Mouse (Mus musculus): ENCODE results near the gene Eif4g3. TPM values are rescaled to one million over a fixed set of nuclear protein-coding genes. Genes with fewer than 3 reads are reported as not detected.

The Eif4g3 gene
- polyA plus RNA-seq, 1 experiment, result 72.1 TPM

DNA sequence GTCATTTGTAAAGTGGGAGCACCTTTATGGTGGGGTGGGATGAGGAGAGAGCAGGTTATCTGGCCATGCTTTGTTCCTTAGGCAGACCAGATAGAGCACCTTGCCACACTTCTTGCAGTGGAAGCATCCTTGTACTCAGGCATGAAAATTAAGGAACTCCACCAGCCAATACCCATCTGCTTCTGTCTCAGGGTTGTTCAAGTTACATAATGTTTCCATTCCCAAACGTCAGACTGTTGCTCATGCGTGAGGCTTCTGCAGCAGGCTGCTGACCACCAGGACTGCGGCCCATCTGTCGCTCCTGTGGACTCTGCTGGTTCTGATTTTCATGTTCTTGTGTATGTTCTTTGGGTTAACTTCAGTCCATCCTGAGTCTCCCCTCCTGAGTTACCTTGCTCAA lies 187.9 kb downstream of the Eif4g3 start:
- H3K36me3 ChIP-seq (ENCODE audit: control insufficient read depth, insufficient read depth, low read length), result peaks cover 62% of the 10 kb centered on the region
- H3K27me3 ChIP-seq (ENCODE audit: control insufficient read depth, insufficient read depth, low read length), result no peaks in the 10 kb centered on the region
- no peak overlapping the region for H3K27ac ChIP-seq (ENCODE audit: control insufficient read depth, insufficient read depth, low read length)
- H3K4me3 ChIP-seq (ENCODE audit: control insufficient read depth, insufficient read depth, low read length), result no peak overlapping the region
- no peaks in the 10 kb centered on the region for H3K4me1 ChIP-seq (replicated peaks; ENCODE audit: control insufficient read depth, insufficient read depth, low read length)
- TF ChIP-seq CTCF (IDR thresholded peaks at IDR 0.05; ENCODE audit: borderline replicate concordance, control insufficient read depth, extremely low read depth, insufficient read depth, low read length, poor library complexity) (no peak), POLR2A (IDR thresholded peaks at IDR 0.05; ENCODE audit: control insufficient read depth, extremely low read depth, insufficient read depth, low read length, poor library complexity) (no peak)
- DNase-seq, result no peak
- 95% methylated on average over 4 of the region's 4 CpGs for WGBS

- Histone ChIP-seq H3K27me3 (ENCODE audit: control insufficient read depth, insufficient read depth, low read length) (no peaks in the 10 kb centered on the region), H3K27ac (ENCODE audit: control insufficient read depth, insufficient read depth, low read length) (no peak overlapping the region), H3K4me1 (replicated peaks; ENCODE audit: control insufficient read depth, insufficient read depth, low read length) (no peaks in the 10 kb centered on the region), H3K4me3 (ENCODE audit: control insufficient read depth, insufficient read depth, low read length) (no peak overlapping the region), H3K36me3 (ENCODE audit: control insufficient read depth, insufficient read depth, low read length) (peaks cover 53% of the 10 kb centered on the region)
- 96% methylated on average over 5 of the region's 5 CpGs for WGBS
- no peak for DNase-seq
- TF ChIP-seq POLR2A (IDR thresholded peaks at IDR 0.05; ENCODE audit: control insufficient read depth, extremely low read depth, insufficient read depth, low read length, poor library complexity) (no peak), CTCF (IDR thresholded peaks at IDR 0.05; ENCODE audit: borderline replicate concordance, control insufficient read depth, extremely low read depth, insufficient read depth, low read length, poor library complexity) (no peak)
Observed at GRCm38 (mm10) chr4:138184056-138184455, 191.2 kb downstream of the Eif4g3 start.

GRCm38 (mm10) chr4:138184573-138184981 lies 191.8 kb downstream of the Eif4g3 start:
- no peak for DNase-seq
- 74% methylated on average over 5 of the region's 5 CpGs for WGBS
- H3K4me1 ChIP-seq (replicated peaks; ENCODE audit: control insufficient read depth, insufficient read depth, low read length), result no peaks in the 10 kb centered on the region
- no peak for TF ChIP-seq POLR2A (IDR thresholded peaks at IDR 0.05; ENCODE audit: control insufficient read depth, extremely low read depth, insufficient read depth, low read length, poor library complexity)
- no peak for TF ChIP-seq CTCF (IDR thresholded peaks at IDR 0.05; ENCODE audit: borderline replicate concordance, control insufficient read depth, extremely low read depth, insufficient read depth, low read length, poor library complexity)
- H3K27me3 ChIP-seq (ENCODE audit: control insufficient read depth, insufficient read depth, low read length), result no peaks in the 10 kb centered on the region
- H3K4me3 ChIP-seq (ENCODE audit: control insufficient read depth, insufficient read depth, low read length), result no peak overlapping the region
- H3K27ac ChIP-seq (ENCODE audit: control insufficient read depth, insufficient read depth, low read length), result no peak overlapping the region
- H3K36me3 ChIP-seq (ENCODE audit: control insufficient read depth, insufficient read depth, low read length), result peaks cover 57% of the 10 kb centered on the region

GRCm38 (mm10) chr4:138185961-138186360 lies 193.1 kb downstream of the Eif4g3 start:
- peaks cover 54% of the 10 kb centered on the region for H3K36me3 ChIP-seq (ENCODE audit: control insufficient read depth, insufficient read depth, low read length)
- H3K4me3 ChIP-seq (ENCODE audit: control insufficient read depth, insufficient read depth, low read length), result no peak overlapping the region
- DNase-seq, result no peak
- H3K27me3 ChIP-seq (ENCODE audit: control insufficient read depth, insufficient read depth, low read length), result no peaks in the 10 kb centered on the region
- H3K27ac ChIP-seq (ENCODE audit: control insufficient read depth, insufficient read depth, low read length), result no peak overlapping the region
- WGBS, result 97% methylated on average over 7 of the region's 7 CpGs
- TF ChIP-seq POLR2A (IDR thresholded peaks at IDR 0.05; ENCODE audit: control insufficient read depth, extremely low read depth, insufficient read depth, low read length, poor library complexity), result no peak
- TF ChIP-seq CTCF (IDR thresholded peaks at IDR 0.05; ENCODE audit: borderline replicate concordance, control insufficient read depth, extremely low read depth, insufficient read depth, low read length, poor library complexity), result no peak
- no peaks in the 10 kb centered on the region for H3K4me1 ChIP-seq (replicated peaks; ENCODE audit: control insufficient read depth, insufficient read depth, low read length)

- Histone ChIP-seq H3K27ac (ENCODE audit: control insufficient read depth, insufficient read depth, low read length) (no peak overlapping the region), H3K36me3 (ENCODE audit: control insufficient read depth, insufficient read depth, low read length) (peaks cover 58% of the 10 kb centered on the region), H3K4me1 (replicated peaks; ENCODE audit: control insufficient read depth, insufficient read depth, low read length) (no peaks in the 10 kb centered on the region), H3K27me3 (ENCODE audit: control insufficient read depth, insufficient read depth, low read length) (no peaks in the 10 kb centered on the region), H3K4me3 (ENCODE audit: control insufficient read depth, insufficient read depth, low read length) (no peak overlapping the region)
- 96% methylated on average over 7 of the region's 7 CpGs for WGBS
- no peak for DNase-seq
- TF ChIP-seq POLR2A (IDR thresholded peaks at IDR 0.05; ENCODE audit: control insufficient read depth, extremely low read depth, insufficient read depth, low read length, poor library complexity), result no peak
- TF ChIP-seq CTCF (IDR thresholded peaks at IDR 0.05; ENCODE audit: borderline replicate concordance, control insufficient read depth, extremely low read depth, insufficient read depth, low read length, poor library complexity), result no peak
Observed at GRCm38 (mm10) chr4:138187995-138188394, 195.2 kb downstream of the Eif4g3 start.

DNA sequence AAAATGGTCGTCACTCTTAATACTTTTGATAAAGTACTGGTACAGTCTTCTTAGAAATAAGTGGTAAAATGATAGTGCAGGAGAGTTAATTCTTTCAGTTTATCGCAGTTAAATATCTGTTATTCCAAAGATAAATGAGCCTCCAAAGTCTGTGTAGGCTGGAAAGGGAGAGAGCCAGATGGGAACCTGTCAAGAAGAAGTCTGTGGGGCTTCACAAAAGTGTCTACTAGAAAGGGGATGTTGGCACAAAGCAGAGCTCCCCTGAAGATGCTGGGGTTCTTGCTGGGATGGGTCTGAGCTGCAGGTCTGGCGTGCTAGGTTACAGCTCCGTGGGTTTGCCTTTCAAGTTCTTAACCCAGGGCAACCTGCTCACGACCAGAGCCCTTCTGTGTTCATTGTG lies 199.7 kb downstream of the Eif4g3 start:
- H3K4me3 ChIP-seq (ENCODE audit: control insufficient read depth, insufficient read depth, low read length), result no peak overlapping the region
- no peak for DNase-seq
- no peaks in the 10 kb centered on the region for H3K27me3 ChIP-seq (ENCODE audit: control insufficient read depth, insufficient read depth, low read length)
- H3K4me1 ChIP-seq (replicated peaks; ENCODE audit: control insufficient read depth, insufficient read depth, low read length), result no peaks in the 10 kb centered on the region
- no peak for TF ChIP-seq CTCF (IDR thresholded peaks at IDR 0.05; ENCODE audit: borderline replicate concordance, control insufficient read depth, extremely low read depth, insufficient read depth, low read length, poor library complexity)
- no peak for TF ChIP-seq POLR2A (IDR thresholded peaks at IDR 0.05; ENCODE audit: control insufficient read depth, extremely low read depth, insufficient read depth, low read length, poor library complexity)
- WGBS, result 90% methylated on average over 5 of the region's 5 CpGs
- H3K36me3 ChIP-seq (ENCODE audit: control insufficient read depth, insufficient read depth, low read length), result peaks cover 70% of the 10 kb centered on the region
- H3K27ac ChIP-seq (ENCODE audit: control insufficient read depth, insufficient read depth, low read length), result no peak overlapping the region

DNA sequence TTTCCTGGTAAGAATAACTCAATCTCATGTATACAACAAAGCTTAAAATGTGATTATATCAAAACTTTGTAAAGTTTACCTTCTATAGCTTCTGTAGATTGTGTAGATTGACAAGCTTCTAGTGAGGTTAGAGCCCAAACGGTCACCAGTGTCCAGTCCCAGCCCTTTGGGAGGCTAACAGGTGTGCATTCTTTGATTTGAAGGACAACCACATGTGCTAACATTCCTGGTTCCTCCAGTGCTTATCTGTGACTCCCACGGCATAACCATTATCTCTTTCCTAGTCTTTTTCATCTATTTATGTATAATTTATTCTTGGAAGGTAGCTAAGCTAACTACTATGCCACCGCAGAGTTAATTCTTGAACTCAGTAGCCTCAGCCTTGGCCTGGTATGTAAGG lies 207.9 kb downstream of the Eif4g3 start:
- TF ChIP-seq POLR2A (IDR thresholded peaks at IDR 0.05; ENCODE audit: control insufficient read depth, extremely low read depth, insufficient read depth, low read length, poor library complexity) (no peak), CTCF (IDR thresholded peaks at IDR 0.05; ENCODE audit: borderline replicate concordance, control insufficient read depth, extremely low read depth, insufficient read depth, low read length, poor library complexity) (no peak)
- Histone ChIP-seq H3K4me1 (replicated peaks; ENCODE audit: control insufficient read depth, insufficient read depth, low read length) (no peaks in the 10 kb centered on the region), H3K4me3 (ENCODE audit: control insufficient read depth, insufficient read depth, low read length) (no peak overlapping the region), H3K36me3 (ENCODE audit: control insufficient read depth, insufficient read depth, low read length) (peaks cover 64% of the 10 kb centered on the region), H3K27me3 (ENCODE audit: control insufficient read depth, insufficient read depth, low read length) (no peaks in the 10 kb centered on the region), H3K27ac (ENCODE audit: control insufficient read depth, insufficient read depth, low read length) (no peak overlapping the region)
- no peak for DNase-seq
- WGBS, result 97% methylated on average over 3 of the region's 3 CpGs

All from thymus, adult 2 months (tissue).